Comparison of ENCODE assay signal across 29 mouse cellular contexts in genomic region chr3:136773217-136773616, GRCm38 (mm10).
"Had no signal": no experiment of that assay in that cellular context is flagged by ENCODE, and none has a peak within 500 bp of the region (broad histone marks: within the 10 kb centered on the region; RNA-seq: fewer than 3 reads in every experiment).

No protein-coding gene starts in this region.

- H3K27ac ChIP-seq: embryonic facial prominence, embryonic 10.5 days; embryonic facial prominence, embryonic 12.5 days; embryonic facial prominence, embryonic 13.5 days; embryonic facial prominence, embryonic 15.5 days; forebrain, embryonic 10.5 days; forebrain, embryonic 12.5 days; forebrain, embryonic 13.5 days; forebrain, embryonic 15.5 days; gastrocnemius, adult 2 months; heart, adult 2 months had no signal

- DNase-seq: cerebellum, adult 2 months; cerebellum, adult 8-10 months; cerebellum, adult 9-10 months; cerebellum, adult 9-11 months; cerebellum, postnatal 10 days; cerebellum, postnatal 14 days; cerebellum, postnatal 25 days; cerebellum, postnatal 36 days; embryo, embryonic 11 days; forebrain, postnatal 0 days; gastrocnemius, adult 2 months; gastrocnemius, postnatal 10 days; gastrocnemius, postnatal 14 days; gastrocnemius, postnatal 25 days; gastrocnemius, postnatal 36 days; heart, adult 11 months; heart, adult 18-20 months; heart, adult 2 months had no signal

- H3K27me3 ChIP-seq: embryonic facial prominence, embryonic 12.5 days; embryonic facial prominence, embryonic 13.5 days; embryonic facial prominence, embryonic 15.5 days; forebrain, embryonic 12.5 days; forebrain, embryonic 13.5 days; forebrain, embryonic 15.5 days had no signal

- ATAC-seq: forebrain, embryonic 13.5 days; forebrain, embryonic 14.5 days; forebrain, embryonic 16.5 days; forebrain, postnatal 0 days had no signal

- H3K4me3 ChIP-seq: embryonic facial prominence, embryonic 10.5 days; embryonic facial prominence, embryonic 12.5 days; embryonic facial prominence, embryonic 13.5 days; embryonic facial prominence, embryonic 15.5 days; erythroblast, embryonic 14.5 days; forebrain, embryonic 10.5 days; forebrain, embryonic 12.5 days; forebrain, embryonic 13.5 days; forebrain, embryonic 15.5 days; gastrocnemius, adult 2 months; heart, adult 2 months had no signal

- H3K9me3 ChIP-seq: embryonic facial prominence, embryonic 10.5 days; embryonic facial prominence, embryonic 12.5 days; embryonic facial prominence, embryonic 13.5 days; embryonic facial prominence, embryonic 15.5 days; forebrain, embryonic 10.5 days; forebrain, embryonic 12.5 days; forebrain, embryonic 13.5 days; forebrain, embryonic 15.5 days had no signal

- H3K36me3 ChIP-seq: embryonic facial prominence, embryonic 10.5 days; embryonic facial prominence, embryonic 12.5 days; embryonic facial prominence, embryonic 13.5 days; embryonic facial prominence, embryonic 15.5 days; forebrain, embryonic 10.5 days; forebrain, embryonic 12.5 days; forebrain, embryonic 15.5 days had no signal

- H3K4me2 ChIP-seq: embryonic facial prominence, embryonic 12.5 days; embryonic facial prominence, embryonic 13.5 days; embryonic facial prominence, embryonic 15.5 days; forebrain, embryonic 12.5 days; forebrain, embryonic 13.5 days; forebrain, embryonic 15.5 days had no signal

- H3K9ac ChIP-seq: embryonic facial prominence, embryonic 12.5 days; embryonic facial prominence, embryonic 13.5 days; embryonic facial prominence, embryonic 15.5 days; forebrain, embryonic 12.5 days; forebrain, embryonic 13.5 days; forebrain, embryonic 15.5 days; forebrain, postnatal 0 days had no signal
